Mouse (Mus musculus) adrenal gland, adult 2 months (tissue): ENCODE results near the gene Rbp4. TPM values are rescaled to one million over a fixed set of nuclear protein-coding genes. Genes with fewer than 3 reads are reported as not detected.

Source experiments
- DNase-seq: peaks from one replicate; pipeline ENCODE4 v3.0.0; 2021
- long read RNA-seq: library from polyadenylated mRNA; stranded (forward); transcript quantifications from one replicate; pipeline ENCODE4 v2.0.0, GENCODE M21; 2021
- polyA plus RNA-seq: library from polyadenylated mRNA; depleted of rRNA; stranded (reverse); fragments of >200 nt; gene quantifications from 2 replicates; pipeline ENCODE4 v1.2.3, GENCODE M21; 2012; rRNA removed
- total RNA-seq, 2 experiments: library from RNA; stranded (reverse); gene quantifications; 2 replicates each; pipeline ENCODE4 v1.2.3; 2021

Gene Rbp4
- total RNA-seq (10 to 100 TPM; 37.6 to 52.1 TPM), polyA plus RNA-seq (57.5 and 75.4 TPM in 2 replicates)
- long read RNA-seq, transcript Rbp4-202 (6 exons, 937 nt) = major isoform, 59 of 117 reads
- long read RNA-seq, partial matches to known transcripts = 8 of 117 reads
- long read RNA-seq, other reads (novel, unspliced or antisense) = 46 of 117 reads

DNA sequence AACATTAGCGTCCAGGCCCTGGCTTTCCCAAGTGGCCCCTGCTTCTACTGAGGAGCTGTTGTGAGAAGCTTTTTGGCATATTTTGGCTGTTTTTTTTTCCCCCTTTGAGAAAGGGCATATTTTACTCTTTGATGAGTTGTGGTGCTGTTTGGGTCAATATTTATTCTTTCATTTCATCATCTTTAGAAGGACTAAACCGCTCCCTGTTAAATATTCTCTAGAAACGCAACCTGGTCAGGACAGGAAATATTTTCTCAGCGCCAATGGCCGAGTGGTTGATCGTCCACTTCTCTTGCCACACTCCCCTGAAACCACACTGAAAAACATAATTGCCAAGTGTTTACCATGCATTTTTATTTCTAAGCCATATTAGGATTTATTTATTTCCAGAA lies at the start of gene Rbp4:
TSS of gene Rbp4 (minus strand) at position 63 of the 392 bp plus-strand sequence.
- DNase-seq = no peak

DNA sequence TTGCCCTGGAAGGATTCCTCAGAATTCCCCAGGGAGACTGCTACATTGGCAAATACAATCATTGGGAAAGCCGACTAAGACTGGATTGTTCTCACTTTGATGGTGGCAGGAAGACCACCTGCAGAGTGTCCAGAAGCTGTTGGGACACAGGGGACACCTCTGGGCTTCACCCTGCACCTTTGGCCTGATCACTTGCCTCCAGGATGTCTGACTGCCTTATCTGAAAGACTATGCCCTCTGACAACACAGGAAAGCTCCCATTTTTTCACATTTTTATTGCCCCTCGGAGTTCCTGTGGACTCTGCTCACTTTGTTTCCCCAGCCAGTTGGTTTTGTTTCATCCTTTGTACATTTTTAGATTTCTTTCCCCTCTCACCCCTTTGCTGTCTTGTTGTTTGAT lies 39.6 kb upstream of the Rbp4 start:
- no peak for DNase-seq

- DNase-seq = no peak
Observed at GRCm38 (mm10) chr19:38161648-38162354, 36.7 kb upstream of the Rbp4 start.

DNA sequence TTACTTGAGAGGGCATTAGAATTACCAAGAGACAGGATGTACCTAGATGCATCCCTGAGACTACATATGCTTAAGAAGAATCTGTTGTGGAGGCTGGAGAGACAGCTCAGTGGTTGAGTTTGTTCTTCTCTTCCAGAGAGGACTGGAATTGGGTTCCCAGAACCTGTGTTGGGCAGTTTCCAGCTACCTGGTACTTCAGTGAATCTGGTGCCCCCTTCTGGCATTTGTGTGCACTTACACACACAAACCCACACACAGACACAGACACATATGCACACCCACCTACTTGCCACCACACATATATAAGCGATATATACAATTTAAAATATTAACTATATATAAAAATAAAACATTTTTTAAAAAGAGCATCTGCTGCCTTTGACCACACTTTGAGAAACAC lies 31.2 kb upstream of the Rbp4 start:
- no peak for DNase-seq

GRCm38 (mm10) chr19:38143540-38144271 lies 18.6 kb upstream of the Rbp4 start:
- no peak for DNase-seq

DNA sequence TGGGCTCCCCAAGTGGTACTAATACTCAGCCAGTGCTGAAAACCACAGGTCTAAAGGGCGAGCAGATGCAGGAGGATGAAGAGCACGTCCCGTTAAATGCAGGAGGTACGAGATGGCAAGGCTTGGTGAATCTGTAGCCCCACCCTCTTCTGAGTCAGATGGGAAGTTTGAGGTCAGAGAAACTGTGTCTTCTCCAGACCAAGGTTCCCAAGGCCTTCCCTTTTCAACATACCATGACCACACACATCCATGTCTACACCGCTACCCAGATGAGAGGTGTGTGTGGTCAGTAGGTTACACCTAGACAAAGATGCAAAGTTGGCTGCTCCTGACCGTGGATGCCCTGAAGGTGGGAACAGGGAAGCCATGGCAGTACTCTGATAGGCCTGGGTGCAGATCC lies 9.7 kb upstream of the Rbp4 start:
- no peak for DNase-seq

GRCm38 (mm10) chr19:38133986-38134385 lies 8.9 kb upstream of the Rbp4 start:
- DNase-seq = no peak

- DNase-seq = no peak
Observed at GRCm38 (mm10) chr19:38132481-38132880, 7.4 kb upstream of the Rbp4 start, which contains the start of gene Pde6c. Gene Pde6c, plus strand, starts transcription at chr19:38132781.

- no peak for DNase-seq
Observed at GRCm38 (mm10) chr19:38126656-38127055, 1.6 kb upstream of the Rbp4 start.

- peak; percentile 49 for DNase-seq
Observed at GRCm38 (mm10) chr19:38124401-38125218, 471 bp downstream of the Rbp4 start.

DNA sequence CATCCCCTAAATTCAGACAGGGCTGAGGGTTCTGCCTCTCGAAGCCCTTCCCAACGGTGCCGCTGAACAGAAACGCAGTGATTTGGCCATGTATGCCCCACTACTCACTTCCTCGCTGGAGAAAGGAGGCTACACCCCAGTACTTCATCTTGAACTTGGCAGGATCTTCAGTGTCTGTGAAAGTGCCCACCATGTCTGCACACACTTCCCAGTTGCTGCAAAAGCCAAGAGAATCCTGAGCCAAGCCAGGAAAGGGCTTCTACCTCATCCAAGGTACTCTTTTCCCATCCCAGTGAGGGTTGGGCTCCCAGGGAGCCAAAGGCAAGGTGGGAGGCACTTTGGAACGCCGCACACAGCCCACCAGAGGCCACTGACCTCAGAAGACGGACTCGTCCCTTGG lies 1.2 kb downstream of the Rbp4 start:
- no peak for DNase-seq

DNA sequence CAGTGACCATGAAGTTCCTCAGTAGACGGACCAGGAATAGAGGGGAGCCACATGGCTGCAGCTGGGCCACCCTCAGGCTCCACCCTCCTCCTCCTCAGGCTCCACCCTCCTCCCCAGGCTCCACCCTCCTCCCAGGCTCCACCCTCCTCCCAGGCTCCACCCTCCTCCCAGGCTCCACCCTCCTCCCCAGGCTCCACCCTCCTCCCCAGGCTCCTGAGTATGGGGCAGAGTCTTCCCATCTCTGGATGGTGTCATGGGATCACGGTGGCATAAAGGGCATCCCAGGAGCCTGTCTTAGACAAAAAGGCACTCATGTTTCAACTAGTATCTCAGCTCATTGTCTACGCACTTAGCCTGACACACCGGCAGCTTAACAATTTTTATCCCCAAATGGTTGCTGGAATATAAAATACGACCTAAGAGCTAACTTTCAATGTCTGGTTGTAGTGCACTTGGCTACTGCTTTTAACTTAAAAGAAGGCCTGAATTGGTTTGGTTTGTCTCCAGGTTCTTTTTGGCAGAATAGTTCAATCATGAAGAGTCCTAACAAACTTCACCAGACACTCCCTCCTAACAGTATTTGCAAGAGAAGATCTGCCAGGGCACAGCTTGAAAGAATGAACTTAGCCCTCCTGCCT lies 4.8 kb downstream of the Rbp4 start:
- no peak for DNase-seq

GRCm38 (mm10) chr19:38114834-38115491 lies 10.1 kb downstream of the Rbp4 start:
- no peak for DNase-seq

DNA sequence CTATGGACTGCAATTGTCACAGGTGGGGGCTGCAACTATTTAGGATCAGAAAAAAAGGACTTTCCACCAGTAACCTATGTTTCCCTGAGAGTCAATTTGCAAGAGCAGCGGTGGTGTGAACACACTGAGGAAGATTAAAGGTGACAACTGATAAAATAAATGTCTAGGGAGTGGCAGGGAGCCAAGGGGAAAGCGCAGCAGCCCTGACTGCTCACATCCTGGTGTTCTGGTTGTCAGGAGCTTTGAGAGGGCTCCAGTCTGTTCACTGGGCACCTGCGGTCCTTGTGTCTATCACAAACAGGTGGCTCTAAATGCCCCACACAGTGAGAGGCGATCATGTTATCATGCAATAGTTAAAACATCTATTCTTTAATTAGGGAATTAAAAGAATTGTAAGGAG lies 12.5 kb downstream of the Rbp4 start:
- no peak for DNase-seq

DNA sequence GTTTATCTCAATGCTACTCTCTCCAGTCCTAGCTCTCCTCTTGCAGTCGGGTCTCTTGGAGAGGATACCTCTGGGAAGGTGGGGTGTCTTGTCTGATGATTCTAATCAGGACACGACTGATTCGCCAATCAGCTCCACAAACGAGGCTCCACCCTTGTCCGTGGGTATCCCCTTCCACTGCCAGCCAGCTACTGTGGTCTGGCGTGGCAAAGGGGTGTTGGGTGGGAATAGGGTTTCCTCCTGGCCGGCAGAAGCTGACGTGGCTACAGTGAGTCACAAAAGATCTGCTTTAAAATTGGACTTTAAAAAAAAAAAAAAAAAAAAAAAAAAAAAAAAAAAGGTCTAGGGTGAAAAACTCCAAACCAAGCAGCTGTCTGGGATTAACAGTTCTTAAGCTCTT lies 14.0 kb downstream of the Rbp4 start:
- DNase-seq = no peak

DNA sequence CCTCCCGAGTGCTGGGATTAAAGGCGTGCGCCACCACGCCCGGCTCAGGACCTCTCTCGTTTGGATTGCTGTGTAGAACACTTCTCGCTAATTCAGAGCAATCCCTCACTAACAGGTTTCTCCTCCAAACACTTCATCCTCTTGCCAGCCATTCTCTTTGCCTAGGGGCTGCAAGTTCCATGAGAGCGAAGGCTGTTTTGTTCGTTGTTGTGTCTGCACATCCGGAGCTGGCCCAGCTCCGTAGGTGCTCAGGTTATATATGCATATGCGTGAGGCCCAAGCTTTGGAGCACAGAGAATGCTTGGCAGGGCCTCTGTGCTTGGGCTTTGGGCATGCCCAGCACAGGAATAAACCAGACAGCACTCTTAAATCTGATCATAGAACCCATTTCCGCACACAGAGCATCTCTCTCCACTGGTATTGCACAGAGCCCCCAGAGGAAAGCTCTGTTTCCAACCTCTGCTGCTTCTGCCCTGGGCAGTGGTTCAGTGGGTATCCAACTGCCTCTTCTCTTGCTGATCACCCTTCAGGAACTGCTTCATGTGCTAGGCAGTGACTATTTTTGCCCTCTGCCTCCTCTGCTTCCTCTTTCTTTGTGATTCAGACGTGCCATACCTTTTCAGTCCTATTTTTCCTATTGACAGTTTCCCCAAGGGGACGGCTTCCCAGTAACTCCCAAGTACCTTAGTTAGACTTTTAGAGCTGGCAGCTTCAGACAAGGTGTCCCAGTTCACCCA lies 15.4 kb downstream of the Rbp4 start:
- no peak for DNase-seq

- no peak for DNase-seq
Observed at GRCm38 (mm10) chr19:38107871-38108270, 17.2 kb downstream of the Rbp4 start.

DNA sequence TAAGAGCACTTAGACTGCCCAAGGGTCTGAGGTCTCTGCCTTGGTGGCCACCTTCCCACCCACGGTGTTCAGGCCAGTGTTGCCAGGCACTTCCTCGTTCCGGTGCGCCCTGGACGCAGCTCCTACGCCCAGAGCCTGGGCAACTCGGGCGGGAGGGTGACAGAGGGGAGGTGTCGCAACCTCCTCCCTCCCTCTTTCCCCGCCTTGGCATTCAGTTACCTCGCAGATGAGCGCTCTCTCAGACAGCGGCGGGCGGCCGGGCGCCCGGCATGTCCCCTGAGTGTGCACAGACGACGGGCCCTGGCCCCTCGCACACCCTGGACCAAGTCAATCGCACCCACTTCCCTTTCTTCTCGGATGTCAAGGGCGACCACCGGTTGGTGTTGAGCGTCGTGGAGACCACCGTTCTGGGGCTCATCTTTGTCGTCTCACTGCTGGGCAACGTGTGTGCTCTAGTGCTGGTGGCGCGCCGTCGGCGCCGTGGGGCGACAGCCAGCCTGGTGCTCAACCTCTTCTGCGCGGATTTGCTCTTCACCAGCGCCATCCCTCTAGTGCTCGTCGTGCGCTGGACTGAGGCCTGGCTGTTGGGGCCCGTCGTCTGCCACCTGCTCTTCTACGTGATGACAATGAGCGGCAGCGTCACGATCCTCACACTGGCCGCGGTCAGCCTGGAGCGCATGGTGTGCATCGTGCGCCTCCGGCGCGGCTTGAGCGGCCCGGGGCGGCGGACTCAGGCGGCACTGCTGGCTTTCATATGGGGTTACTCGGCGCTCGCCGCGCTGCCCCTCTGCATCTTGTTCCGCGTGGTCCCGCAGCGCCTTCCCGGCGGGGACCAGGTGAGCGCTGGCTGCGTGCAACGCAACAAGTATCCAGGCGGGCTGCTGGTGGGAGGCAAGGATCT lies 28.0 kb downstream of the Rbp4 start, which contains the start of gene Ffar4:
TSS of gene Ffar4 (plus strand) at position 214 of the 901 bp plus-strand sequence.
- DNase-seq = peak; percentile 79

- DNase-seq = no peak
Observed at GRCm38 (mm10) chr19:38096231-38096630, 28.9 kb downstream of the Rbp4 start.
